Mouse (Mus musculus) lung, postnatal 0 days (tissue): ENCODE results near the gene Gm20388. TPM values are rescaled to one million over a fixed set of nuclear protein-coding genes. Genes with fewer than 3 reads are reported as not detected.

Experiments used
- ATAC-seq: fragments of 200-750 bp; cut with Nextera tagmentation; 2 replicates; pipeline ENCODE4 v1.8.0; 2017; ENCODE audit warnings: moderate library complexity
- DNase-seq: peaks from one replicate; pipeline ENCODE4 v3.0.0-alpha.2; 2016; ENCODE audit warnings: low spot score
- H3K27ac ChIP-seq: fragments of 300-500 bp; sonication (generic); 2 replicates; pipeline ENCODE4 v1.5.1; 2014; ENCODE audit warnings: antibody characterized with exemption, mild to moderate bottlenecking, low read length, mixed read lengths
- H3K27me3 ChIP-seq: fragments of 300-500 bp; sonication (generic); replicated peaks from 2 replicates; pipeline ENCODE4 v1.6.1; 2014; ENCODE audit warnings: low read length, mixed read lengths; ENCODE audit not compliant: insufficient read depth
- H3K36me3 ChIP-seq: fragments of 300-500 bp; sonication (generic); 2 replicates; pipeline ENCODE4 v1.6.1; 2014; ENCODE audit warnings: low read length, mixed read lengths; ENCODE audit not compliant: insufficient read depth
- H3K4me1 ChIP-seq: fragments of 300-500 bp; sonication (generic); 2 replicates; pipeline ENCODE4 v1.6.1; 2014; ENCODE audit warnings: antibody characterized with exemption, low read depth, low read length, mixed read lengths; ENCODE audit not compliant: insufficient read depth
- H3K4me2 ChIP-seq: fragments of 300-500 bp; sonication (generic); replicated peaks from 2 replicates; pipeline ENCODE4 v1.6.1; 2014; ENCODE audit warnings: low read depth, mild to moderate bottlenecking, low read length, moderate library complexity, mixed read lengths
- H3K4me3 ChIP-seq: fragments of 300-500 bp; sonication (generic); 2 replicates; pipeline ENCODE4 v1.5.1; 2014; ENCODE audit warnings: low read depth, low read length
- H3K9ac ChIP-seq: fragments of 300-500 bp; sonication (generic); replicated peaks from 2 replicates; pipeline ENCODE4 v1.6.1; 2014; ENCODE audit warnings: low read depth, mild to moderate bottlenecking
- H3K9me3 ChIP-seq: fragments of 300-500 bp; sonication (generic); 2 replicates; pipeline ENCODE4 v1.6.1; 2016; ENCODE audit warnings: low read length, mixed read lengths
- CTCF ChIP-seq: IDR thresholded peaks from 2 replicates; pipeline ENCODE4 v1.5.1; 2016; ENCODE audit warnings: antibody characterized with exemption, mild to moderate bottlenecking
- EP300 ChIP-seq: IDR thresholded peaks from 2 replicates; pipeline ENCODE4 v1.6.1; 2016; ENCODE audit warnings: antibody characterized with exemption, mild to moderate bottlenecking, control low read depth
- WGBS: fragments of 180-500 bp; shearing (Covaris S2); extraction: QIAGEN DNeasy Blood & Tissue Kit; methylation state at CpG from one replicate; pipeline ENCODE4 v1.1.7; 2014; 5-methylcytosine and 5-hydroxymethylcytosine counted together
- polyA plus RNA-seq: library from polyadenylated mRNA; unstranded; fragments of >200 nt; fragmentation: Nextera tagmentation; extraction: Ambion mirVana; gene quantifications from 2 replicates; pipeline ENCODE4 v1.2.1, GENCODE M21; 2015

The Gm20388 gene
- polyA plus RNA-seq, 1 experiment from 2014 or later, result not detected

GRCm38 (mm10) chr8:124294900-124295299 lies 4384.3 kb downstream of the Gm20388 start:
- Histone ChIP-seq H3K27ac (no peak overlapping the region), H3K4me1 (peaks cover 6% of the 10 kb centered on the region; the same call in 1 of the 2 replicates), H3K4me3 (no peak overlapping the region), H3K9me3 (no peaks in the 10 kb centered on the region), H3K27me3 (no peaks in the 10 kb centered on the region), H3K36me3 (no peaks in the 10 kb centered on the region), H3K9ac (no peak overlapping the region), H3K4me2 (no peak overlapping the region)
- WGBS, result 70% methylated on average over 10 of the region's 10 CpGs
- ATAC-seq (peak; percentile 33), DNase-seq (no peak)
- no peak for TF ChIP-seq CTCF
- TF ChIP-seq EP300, result no peak

GRCm38 (mm10) chr8:124295357-124295756 lies 4384.7 kb downstream of the Gm20388 start:
- Histone ChIP-seq H3K9ac (no peak overlapping the region), H3K36me3 (no peaks in the 10 kb centered on the region), H3K27ac (no peak overlapping the region), H3K4me2 (no peak overlapping the region), H3K27me3 (no peaks in the 10 kb centered on the region), H3K9me3 (no peaks in the 10 kb centered on the region), H3K4me3 (no peak overlapping the region), H3K4me1 (peaks cover 6% of the 10 kb centered on the region; the same call in 1 of the 2 replicates)
- peak; percentile 55 for ATAC-seq
- DNase-seq, result no peak
- WGBS, result 73% methylated on average over 6 of the region's 6 CpGs
- TF ChIP-seq EP300 (no peak), CTCF (no peak)

- Histone ChIP-seq H3K36me3 (no peaks in the 10 kb centered on the region), H3K9ac (no peak overlapping the region), H3K4me2 (no peak overlapping the region), H3K27me3 (no peaks in the 10 kb centered on the region), H3K9me3 (no peaks in the 10 kb centered on the region), H3K4me1 (no peaks in the 10 kb centered on the region; the same call in 1 of the 2 replicates), H3K27ac (no peak overlapping the region), H3K4me3 (no peak overlapping the region)
- ATAC-seq (no peak), DNase-seq (no peak)
- no peak for TF ChIP-seq CTCF
- no peak for TF ChIP-seq EP300
- 87% methylated on average over 4 of the region's 4 CpGs for WGBS
Measured at GRCm38 (mm10) chr8:124301512-124301911, 4390.9 kb downstream of the Gm20388 start.

- no peaks in the 10 kb centered on the region for H3K27me3 ChIP-seq
- no peaks in the 10 kb centered on the region for H3K9me3 ChIP-seq
- no peak overlapping the region for H3K27ac ChIP-seq
- TF ChIP-seq EP300 (no peak), CTCF (no peak)
- no peak overlapping the region for H3K9ac ChIP-seq
- ATAC-seq (no peak), DNase-seq (no peak)
- H3K4me3 ChIP-seq, result no peak overlapping the region
- H3K4me1 ChIP-seq, result no peaks in the 10 kb centered on the region; the same call in 1 of the 2 replicates
- H3K4me2 ChIP-seq, result no peak overlapping the region
- WGBS, result 66% methylated on average over 7 of the region's 7 CpGs
- H3K36me3 ChIP-seq, result no peaks in the 10 kb centered on the region
Measured at GRCm38 (mm10) chr8:124301935-124302555, 4391.4 kb downstream of the Gm20388 start.

GRCm38 (mm10) chr8:124303211-124303902 lies 4392.7 kb downstream of the Gm20388 start:
- Histone ChIP-seq H3K36me3 (no peaks in the 10 kb centered on the region), H3K9me3 (no peaks in the 10 kb centered on the region), H3K27ac (no peak overlapping the region), H3K4me1 (no peaks in the 10 kb centered on the region; the same call in 1 of the 2 replicates), H3K4me2 (no peak overlapping the region), H3K4me3 (no peak overlapping the region), H3K27me3 (no peaks in the 10 kb centered on the region), H3K9ac (no peak overlapping the region)
- TF ChIP-seq EP300 (no peak), CTCF (no peak)
- DNase-seq, result no peak
- 84% methylated on average over 15 of the region's 15 CpGs for WGBS
- no peak for ATAC-seq

- H3K4me3 ChIP-seq, result no peak overlapping the region
- H3K27me3 ChIP-seq, result no peaks in the 10 kb centered on the region
- WGBS, result 86% methylated on average over 4 of the region's 4 CpGs
- no peak overlapping the region for H3K27ac ChIP-seq
- TF ChIP-seq EP300 (no peak), CTCF (no peak)
- DNase-seq, result no peak
- no peak overlapping the region for H3K4me2 ChIP-seq
- no peak for ATAC-seq
- H3K36me3 ChIP-seq, result no peaks in the 10 kb centered on the region
- H3K4me1 ChIP-seq, result no peaks in the 10 kb centered on the region; the same call in 1 of the 2 replicates
- H3K9me3 ChIP-seq, result no peaks in the 10 kb centered on the region
- H3K9ac ChIP-seq, result no peak overlapping the region
Measured at GRCm38 (mm10) chr8:124304141-124304540, 4393.5 kb downstream of the Gm20388 start.
